ENCODE assay signal across 8 mouse cellular contexts in the genomic region with DNA sequence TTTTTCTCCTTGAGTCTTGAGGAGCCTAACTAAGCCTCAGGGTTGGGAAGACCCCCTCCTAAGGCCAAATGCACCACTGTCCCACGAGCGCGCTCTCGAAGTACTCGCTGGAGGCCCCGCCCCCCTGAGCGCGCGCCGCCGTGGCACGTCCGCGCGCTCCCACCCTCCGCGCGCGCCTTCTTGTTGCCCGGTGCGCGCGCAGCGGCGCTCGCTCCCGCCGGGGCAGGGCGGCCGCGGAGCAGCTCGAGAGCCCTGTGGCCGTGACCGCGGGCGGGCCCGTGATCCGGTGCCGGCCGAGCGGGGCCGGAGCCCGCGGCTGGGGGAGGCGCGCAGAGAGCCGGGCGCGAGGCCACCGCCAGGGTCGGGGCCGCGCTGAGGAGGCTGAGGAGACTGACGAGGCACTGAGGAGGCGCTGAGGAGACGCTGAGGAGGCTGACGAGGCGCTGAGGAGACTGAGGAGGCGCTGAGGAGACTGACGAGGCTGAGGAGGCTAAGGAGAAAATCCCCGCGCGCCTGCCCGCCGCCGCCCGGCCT. TPM values are rescaled to one million over a fixed set of nuclear protein-coding genes. Genes with fewer than 3 reads are reported as not detected.
DNase-seq lines count a peak whose midpoint lies in the region; ATAC-seq and TF ChIP-seq lines count a peak whose summit lies in the region.

Gene Dip2c (plus strand): TSS at position 207 of the 534 bp plus-strand sequence.

- peak within 1 kb of the TSS; percentile 94 for H3K9ac ChIP-seq in hindbrain, embryonic 12.5 days
- H3K9ac ChIP-seq in lung, postnatal 0 days (replicated peaks; ENCODE audit: low read depth) = peak within 1 kb of the TSS; percentile 67

- H3K27ac ChIP-seq in hindbrain, embryonic 12.5 days = peak within 1 kb of the TSS; percentile 99
- peak within 1 kb of the TSS; percentile 89 for H3K27ac ChIP-seq in lung, postnatal 0 days (ENCODE audit: low read length)

- no peaks in the 10 kb centered on the region; the same call in 1 of the 2 replicates for H3K27me3 ChIP-seq in hindbrain, embryonic 12.5 days
- H3K27me3 ChIP-seq in lung, postnatal 0 days (replicated peaks; ENCODE audit: insufficient read depth, low read length) = no peaks in the 10 kb centered on the region

- under 1% methylated on average over 39 of the region's 67 CpGs for WGBS in hindbrain, embryonic 12.5 days
- WGBS in lung, postnatal 0 days = under 1% methylated on average over 56 of the region's 67 CpGs

- H3K36me3 ChIP-seq in hindbrain, embryonic 12.5 days = no peaks in the 10 kb centered on the region
- H3K36me3 ChIP-seq in lung, postnatal 0 days (ENCODE audit: insufficient read depth, low read length) = no peaks in the 10 kb centered on the region

- peak; percentile 95 for DNase-seq in Muller cell, postnatal 12 days (ENCODE audit: inconsistent ontology term)
- peak; percentile 90 for DNase-seq in cerebellum, adult 8-10 months
- peak; percentile 76 to 85 for DNase-seq in frontal cortex, postnatal 10 days (ENCODE audit: low spot score in 2 of 2)
- DNase-seq in layer of hippocampus, postnatal 10 days (ENCODE audit: low spot score in 2 of 2) = peak; percentile 82 to 91
- DNase-seq in lung, postnatal 0 days (ENCODE audit: low spot score) = peak; percentile 91
- DNase-seq in ovary, postnatal 36 days (ENCODE audit: low spot score) = peak; percentile 92
- DNase-seq in thymus, postnatal 14 days = peak; percentile 86

- peak within 1 kb of the TSS; percentile 57 for H3K4me2 ChIP-seq in hindbrain, embryonic 12.5 days (replicated peaks)
- H3K4me2 ChIP-seq in lung, postnatal 0 days (replicated peaks; ENCODE audit: low read depth, low read length) = peak within 1 kb of the TSS; percentile 83

- TF ChIP-seq EP300 in lung, postnatal 0 days (IDR thresholded peaks at IDR 0.05) = no peak

- peak; percentile 92 for ATAC-seq in hindbrain, embryonic 12.5 days (ENCODE audit: low FRiP score)
- ATAC-seq in lung, postnatal 0 days = peak; percentile 96

- peak; percentile 48 for TF ChIP-seq CTCF in lung, postnatal 0 days (IDR thresholded peaks at IDR 0.05)

- no peaks in the 10 kb centered on the region for H3K9me3 ChIP-seq in hindbrain, embryonic 12.5 days (replicated peaks)
- no peaks in the 10 kb centered on the region for H3K9me3 ChIP-seq in lung, postnatal 0 days (ENCODE audit: low read length)

- H3K4me1 ChIP-seq in hindbrain, embryonic 12.5 days = peaks cover 18% of the 10 kb centered on the region
- H3K4me1 ChIP-seq in lung, postnatal 0 days (ENCODE audit: insufficient read depth, low read depth, low read length) = peaks cover 8% of the 10 kb centered on the region; the same call in 1 of the 2 replicates

- H3K4me3 ChIP-seq in hindbrain, embryonic 12.5 days = peak within 1 kb of the TSS; percentile 94
- peak within 1 kb of the TSS; percentile 91 for H3K4me3 ChIP-seq in lung, postnatal 0 days (ENCODE audit: low read depth, low read length)

RNA-seq across cellular contexts. Expression of gene Dip2c, which starts in this region (rescaled TPM):
- 12.7 and 13.2 TPM in 2 replicates for polyA plus RNA-seq in hindbrain, embryonic 12.5 days (2016; fragmentation: Nextera tagmentation; extraction: Ambion mirVana)
- 10 to 100 TPM; 70.4 to 72.8 TPM for total RNA-seq in layer of hippocampus, postnatal 10 days (2021)
- polyA plus RNA-seq in lung, postnatal 0 days (2015; fragmentation: Nextera tagmentation; extraction: Ambion mirVana) = 3.5 and 4.3 TPM in 2 replicates

Comparison
In these comparisons a context has a peak if more than half of its experiments do, and no peak if none do; other contexts are left out.
1. Peak in every context shown above with its lines: DNase-seq, ATAC-seq, H3K4me3 ChIP-seq and H3K27ac ChIP-seq.